Mouse (Mus musculus) MEL (cell line): ENCODE measurements around the gene Tapbp. TPM values are rescaled to one million over a fixed set of nuclear protein-coding genes. Genes with fewer than 3 reads are reported as not detected.

Experiments
- DNase-seq: peaks from one replicate; pipeline ENCODE4 v3.0.0; 2011; ENCODE audit warnings: low read depth, low spot score
- H3K27ac ChIP-seq: 2 replicates; pipeline ENCODE4 v1.5.1; 2012; ENCODE audit warnings: low read depth, mild to moderate bottlenecking, control low read depth, low read length, moderate library complexity; ENCODE audit not compliant: control insufficient read depth
- H3K27me3 ChIP-seq, 2 experiments: fragments of 150-350 bp in 1 of 2; sonication (generic) in 1 of 2; 2 replicates each; pipeline ENCODE4 v1.6.1; 2012; ENCODE audit warnings: low read length in 2 of 2, mild to moderate bottlenecking in 2 of 2, improper control_type of control experiment in 1 of 2, moderate library complexity in 1 of 2; ENCODE audit not compliant: insufficient read depth in 2 of 2, control insufficient read depth in 1 of 2
- H3K36me3 ChIP-seq, 2 experiments: 2 replicates each; pipeline ENCODE4 v1.6.1; 2012 to 2014; ENCODE audit warnings: low read length in 2 of 2, improper control_type of control experiment in 1 of 2, inconsistent platforms in 1 of 2, mild to moderate bottlenecking in 1 of 2; ENCODE audit not compliant: insufficient read depth in 2 of 2, control insufficient read depth in 1 of 2
- H3K4me1 ChIP-seq, 2 experiments: fragments of 150-350 bp in 1 of 2; sonication (generic) in 1 of 2; 2 replicates each; pipeline ENCODE4 v1.6.1; 2012; ENCODE audit warnings: low read length in 2 of 2, improper control_type of control experiment in 1 of 2, mild to moderate bottlenecking in 1 of 2; ENCODE audit not compliant: insufficient read depth in 2 of 2, control insufficient read depth in 1 of 2
- H3K4me3 ChIP-seq, 2 experiments: fragments of 150-350 bp in 1 of 2; sonication (generic) in 1 of 2; 2 replicates each; pipeline ENCODE4 v1.5.1; 2012; ENCODE audit warnings: low read depth in 2 of 2, low read length in 2 of 2, mild to moderate bottlenecking in 2 of 2, moderate library complexity in 2 of 2, control low read depth in 1 of 2, improper control_type of control experiment in 1 of 2; ENCODE audit not compliant: control insufficient read depth in 1 of 2, insufficient read depth in 1 of 2
- H3K79me2 ChIP-seq: 2 replicates; pipeline ENCODE4 v1.6.1; 2012; ENCODE audit warnings: mild to moderate bottlenecking, low read length, moderate library complexity; ENCODE audit not compliant: control insufficient read depth, poor library complexity, insufficient read depth
- H3K9ac ChIP-seq: 2 replicates; pipeline ENCODE4 v1.6.1; 2012; ENCODE audit warnings: low read depth, mild to moderate bottlenecking, control low read depth, low read length, moderate library complexity; ENCODE audit not compliant: control insufficient read depth, poor library complexity, severe bottlenecking
- H3K9me3 ChIP-seq: fragments of 150-350 bp; sonication (generic); replicated peaks from 2 replicates; pipeline ENCODE4 v1.6.1; 2012; ENCODE audit warnings: mild to moderate bottlenecking, low read length, improper control_type of control experiment, moderate library complexity; ENCODE audit not compliant: insufficient read depth
- BHLHE40 ChIP-seq: IDR thresholded peaks from 2 replicates; pipeline ENCODE4 v1.6.1; 2012; ENCODE audit warnings: low read depth, mild to moderate bottlenecking, inconsistent platforms, low read length, improper control_type of control experiment, borderline replicate concordance
- CHD2 ChIP-seq: IDR thresholded peaks from 2 replicates; pipeline ENCODE4 v1.6.1; 2011; ENCODE audit warnings: low read length, improper control_type of control experiment
- CTCF ChIP-seq, 3 experiments: IDR thresholded peaks in 2 of 3; conservative IDR thresholded peaks in 1 of 3; 2 replicates each; pipeline ENCODE4 v1.5.1; 2011 to 2012; ENCODE audit warnings: low read length in 3 of 3, low read depth in 2 of 3, mild to moderate bottlenecking in 2 of 3, improper control_type of control experiment in 1 of 3, inconsistent platforms in 1 of 3, mixed read lengths in 1 of 3, moderate library complexity in 1 of 3; ENCODE audit not compliant: control insufficient read depth in 1 of 3, insufficient read depth in 1 of 3, poor library complexity in 1 of 3, severe bottlenecking in 1 of 3
- ETS1 ChIP-seq: IDR thresholded peaks from 2 replicates; pipeline ENCODE4 v1.6.1; 2012; ENCODE audit warnings: low read depth, mild to moderate bottlenecking, inconsistent platforms, low read length, improper control_type of control experiment, moderate library complexity
- GABPA ChIP-seq: IDR thresholded peaks from 2 replicates; pipeline ENCODE4 v1.6.1; 2012; ENCODE audit warnings: low read depth, mild to moderate bottlenecking, inconsistent platforms, low read length, improper control_type of control experiment, moderate library complexity
- GATA1 ChIP-seq: IDR thresholded peaks from 2 replicates; pipeline ENCODE4 v1.6.1; 2011; ENCODE audit warnings: low read depth, low read length, improper control_type of control experiment
- HCFC1 ChIP-seq: IDR thresholded peaks from 2 replicates; pipeline ENCODE4 v1.6.1; 2012; ENCODE audit warnings: low read depth, mild to moderate bottlenecking, inconsistent platforms, low read length, improper control_type of control experiment, moderate library complexity
- KAT2A ChIP-seq: conservative IDR thresholded peaks from 2 replicates; pipeline ENCODE4 v1.6.1; 2012; ENCODE audit warnings: low read depth, low read length, improper control_type of control experiment, inconsistent platforms
- MAX ChIP-seq: IDR thresholded peaks from 2 replicates; pipeline ENCODE4 v1.6.1; 2011; ENCODE audit warnings: low read length, improper control_type of control experiment
- MAZ ChIP-seq: IDR thresholded peaks from 2 replicates; pipeline ENCODE4 v1.6.1; 2012; ENCODE audit warnings: low read depth, mild to moderate bottlenecking, inconsistent platforms, low read length, improper control_type of control experiment
- MEF2A ChIP-seq: IDR thresholded peaks from 2 replicates; pipeline ENCODE4 v1.6.1; 2014; ENCODE audit warnings: low read depth, mild to moderate bottlenecking, inconsistent platforms, low read length, improper control_type of control experiment; ENCODE audit not compliant: poor library complexity, insufficient replicate concordance, severe bottlenecking; ENCODE audit errors: extremely low read depth
- MXI1 ChIP-seq: IDR thresholded peaks from 2 replicates; pipeline ENCODE4 v1.6.1; 2011; ENCODE audit warnings: mild to moderate bottlenecking, low read depth, low read length, improper control_type of control experiment
- MYB ChIP-seq: IDR thresholded peaks from 2 replicates; pipeline ENCODE4 v1.6.1; 2011; ENCODE audit warnings: mild to moderate bottlenecking, low read depth, low read length, improper control_type of control experiment
- MYC ChIP-seq: IDR thresholded peaks from 2 replicates; pipeline ENCODE4 v1.6.1; 2011; ENCODE audit warnings: low read depth, mild to moderate bottlenecking, low read length, improper control_type of control experiment, moderate library complexity
- NELFE ChIP-seq: IDR thresholded peaks from 2 replicates; pipeline ENCODE4 v1.6.1; 2011; ENCODE audit warnings: low read depth, low read length, improper control_type of control experiment
- POLR2A ChIP-seq, 2 experiments: IDR thresholded peaks; 2 replicates each; pipeline ENCODE4 v1.6.1; 2011 to 2012; ENCODE audit warnings: low read length in 2 of 2, mild to moderate bottlenecking in 2 of 2, control low read depth in 1 of 2, improper control_type of control experiment in 1 of 2, low read depth in 1 of 2, moderate library complexity in 1 of 2; ENCODE audit not compliant: control insufficient read depth in 1 of 2, insufficient read depth in 1 of 2, poor library complexity in 1 of 2
- POLR2AphosphoS2 ChIP-seq: IDR thresholded peaks from 2 replicates; pipeline ENCODE4 v1.6.1; 2011; ENCODE audit warnings: low read length, improper control_type of control experiment
- RCOR1 ChIP-seq: IDR thresholded peaks from 2 replicates; pipeline ENCODE4 v1.6.1; 2012; ENCODE audit warnings: low read depth, mild to moderate bottlenecking, inconsistent platforms, low read length, improper control_type of control experiment
- TBP ChIP-seq: IDR thresholded peaks from 2 replicates; pipeline ENCODE4 v1.8.0; 2011; ENCODE audit warnings: low read depth, low read length, improper control_type of control experiment
- USF1 ChIP-seq: IDR thresholded peaks from 2 replicates; pipeline ENCODE4 v1.6.1; 2014; ENCODE audit warnings: low read depth, mild to moderate bottlenecking, inconsistent platforms, low read length, improper control_type of control experiment, moderate library complexity
- ZC3H11A ChIP-seq: IDR thresholded peaks from 2 replicates; pipeline ENCODE4 v1.6.1; 2012; ENCODE audit warnings: low read depth, mild to moderate bottlenecking, inconsistent platforms, low read length, improper control_type of control experiment
- ZKSCAN1 ChIP-seq: IDR thresholded peaks from 2 replicates; pipeline ENCODE4 v1.6.1; 2012; ENCODE audit warnings: low read depth, mild to moderate bottlenecking, inconsistent platforms, low read length, improper control_type of control experiment, moderate library complexity
- ZNF384 ChIP-seq: IDR thresholded peaks from 2 replicates; pipeline ENCODE4 v1.6.1; 2012; ENCODE audit warnings: low read depth, mild to moderate bottlenecking, inconsistent platforms, low read length, improper control_type of control experiment
- polyA plus RNA-seq, 2 experiments: library from polyadenylated mRNA; stranded (reverse) in 1 of 2; unstranded in 1 of 2; fragments of >175 nt in 1 of 2; fragments of >200 nt in 1 of 2; gene quantifications; 2 replicates each; pipeline versions ENCODE4 v1.2.1 to v1.2.4; 2012; ENCODE audit warnings: low replicate concordance in 2 of 2, low read depth in 1 of 2; ENCODE audit not compliant: insufficient read length in 2 of 2, insufficient read depth in 1 of 2, missing spikeins in 1 of 2
- total RNA-seq: library from RNA; depleted of rRNA; stranded (reverse); fragments of 300-350 nt; gene quantifications from 2 replicates; pipeline ENCODE4 v1.2.3, GENCODE M21; 2012

Gene Tapbp
- total and polyA plus RNA-seq, 3 experiments: 24.3 to 33.3 TPM; not detected in 1

GRCm38 (mm10) chr17:33940206-33940805, 24.6 kb downstream of the Tapbp start, which contains the start of the genes Pfdn6 and Wdr46 (continued):
- 0 out of 2 replicates have a peak, but pooled peaks have one; percentile 29 for TF ChIP-seq GATA1
- no peak for TF ChIP-seq ETS1
- peak; percentile 38; the same call in 1 of the 2 replicates for TF ChIP-seq TBP
- peak; percentile 83; the same call in 1 of the 2 replicates for TF ChIP-seq MAZ
- TF ChIP-seq ZKSCAN1: no peak
- TF ChIP-seq ZNF384: no peak
- TF ChIP-seq RCOR1: no peak
- peak; percentile 97 for TF ChIP-seq KAT2A
- TF ChIP-seq GABPA: no peak

- no peak for TF ChIP-seq HCFC1
- no peak for TF ChIP-seq ZC3H11A
- no peak for TF ChIP-seq MXI1
- TF ChIP-seq CHD2: no peak
- no peak for TF ChIP-seq MYC
- TF ChIP-seq GATA1: no peak
- TF ChIP-seq MAX: no peak
- no peak for TF ChIP-seq POLR2A (IDR thresholded peaks at IDR 0.05; ENCODE audit: control insufficient read depth in 1 of 2, insufficient read depth in 1 of 2, low read depth in 1 of 2, low read length in 2 of 2, poor library complexity in 1 of 2)
- no peak for TF ChIP-seq BHLHE40
- TF ChIP-seq USF1: no peak
- TF ChIP-seq NELFE: no peak
- no peak for TF ChIP-seq KAT2A
- TF ChIP-seq MEF2A: no peak
- TF ChIP-seq MYB: no peak
- TF ChIP-seq POLR2AphosphoS2: no peak
- no peak for TF ChIP-seq CTCF (IDR thresholded peaks at IDR 0.05 in 2 of 3, conservative IDR thresholded peaks at IDR 0.05 in 1 of 3; ENCODE audit: control insufficient read depth in 1 of 3, insufficient read depth in 1 of 3, low read depth in 2 of 3, low read length in 3 of 3, poor library complexity in 1 of 3, severe bottlenecking in 1 of 3)
- H3K27me3 ChIP-seq: no peaks in the 10 kb centered on the region
- peaks cover 27% of the 10 kb centered on the region for H3K79me2 ChIP-seq
- H3K27ac ChIP-seq: no peak overlapping the region
- H3K4me3 ChIP-seq: peak overlapping the region; percentile 73 to 77
- peaks cover 0 to 3% of the 10 kb centered on the region in 2 experiments; a peak in 2 of 4 replicates for H3K4me1 ChIP-seq
- DNase-seq: peak; percentile 64
- H3K36me3 ChIP-seq: no peaks in the 10 kb centered on the region; a peak in 2 of 4 replicates
- peak overlapping the region; percentile 84 for H3K9ac ChIP-seq
- H3K9me3 ChIP-seq: no peaks in the 10 kb centered on the region
Observed at GRCm38 (mm10) chr17:33940981-33941380, 25.3 kb downstream of the Tapbp start.
